Mouse (Mus musculus) urinary bladder, postnatal 14 days (tissue): ENCODE measurements at regions not wholly inside any gene's neighbourhood (a gene's known extent, or its start where the extent isn't known, plus 50 kb on each side); places are given as distances from the start of the nearest gene placed in this dataset.

Source experiments
- DNase-seq: peaks from one replicate; pipeline ENCODE4 v3.0.0; 2021; ENCODE audit warnings: low spot score

DNA sequence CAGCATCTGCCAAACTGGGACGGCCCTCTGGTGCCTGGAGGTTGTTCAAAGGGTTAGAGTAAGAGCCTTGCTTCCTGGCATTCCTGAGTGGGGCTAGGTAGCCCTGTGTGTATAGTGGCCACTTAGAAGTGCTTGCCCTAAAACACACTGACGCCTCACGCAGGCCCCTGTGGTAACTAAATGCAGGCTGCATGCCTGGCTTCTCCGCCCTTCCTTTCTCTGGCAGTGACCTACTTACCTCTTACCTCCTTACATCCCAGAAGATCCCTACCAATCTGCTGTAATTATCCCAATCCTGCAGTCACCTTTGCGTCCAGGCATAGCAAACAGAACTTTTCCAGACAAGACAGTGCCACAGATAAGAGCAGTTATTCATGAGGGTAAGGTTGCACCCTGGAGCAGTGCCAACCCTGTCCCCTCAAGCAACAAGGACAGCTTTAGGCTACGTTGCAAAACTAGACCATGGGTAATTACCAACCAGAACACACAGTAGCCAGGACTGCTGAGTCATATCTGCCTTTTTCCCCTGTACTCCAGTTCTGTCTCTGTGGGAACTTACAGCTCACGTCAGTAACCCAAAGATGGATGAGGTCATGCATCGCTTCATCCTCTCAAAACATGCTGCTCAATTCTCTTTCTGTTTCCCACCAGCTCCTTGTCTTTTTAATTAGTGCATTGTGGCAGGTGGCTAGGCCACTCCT, 237.6 kb upstream of the Stt3b start:
- peak; percentile 51 for DNase-seq

DNA sequence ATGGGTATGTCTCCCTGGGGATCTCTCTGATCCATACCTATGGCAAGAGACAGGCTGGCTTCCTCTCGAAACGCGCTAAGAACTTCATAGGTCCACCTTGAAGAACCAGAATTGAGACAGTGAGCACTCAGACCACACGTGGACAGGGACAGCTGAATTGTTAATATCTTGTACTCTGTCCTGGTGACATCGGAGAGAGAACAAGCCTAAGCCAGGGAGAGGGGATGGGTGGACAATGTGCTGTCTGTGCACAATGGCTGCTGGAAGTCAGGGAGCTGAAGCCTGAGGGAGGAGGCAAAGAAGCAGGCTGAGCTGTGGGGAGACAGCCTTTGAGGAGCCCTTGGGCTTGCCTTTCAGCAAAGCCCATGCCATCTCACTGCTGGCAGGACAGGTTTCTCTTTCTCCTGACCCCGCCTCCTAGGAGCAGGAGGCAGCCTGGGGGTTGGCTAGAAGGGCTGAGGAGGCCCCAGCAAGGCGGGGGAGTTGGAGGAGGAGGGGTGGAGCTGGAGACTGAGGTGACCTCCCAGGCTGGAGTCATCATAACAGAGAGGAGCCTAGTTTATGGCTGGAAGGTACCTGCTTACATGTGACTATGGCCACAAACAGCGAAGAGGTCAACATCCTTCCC, 238.6 kb upstream of the Stt3b start:
- DNase-seq = peak; percentile 64

DNA sequence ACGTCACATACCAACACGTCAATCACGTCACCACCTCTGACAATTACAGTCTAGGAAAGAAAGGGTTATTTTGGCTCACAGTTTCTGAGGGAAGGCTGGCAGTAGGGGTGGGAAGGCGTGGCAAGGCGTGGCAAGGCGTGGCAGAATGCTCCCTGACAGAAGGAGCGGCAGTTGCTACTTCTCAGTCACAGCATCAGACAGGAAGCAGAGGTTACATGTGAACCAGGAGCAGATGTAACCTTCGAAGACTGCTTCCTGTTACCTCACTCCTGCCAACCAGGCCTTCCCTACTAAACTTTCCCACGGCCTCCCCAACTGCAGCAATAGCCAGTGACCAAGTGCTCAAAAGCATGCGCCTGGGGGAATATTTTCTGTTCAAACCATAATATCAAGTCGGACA, 240.9 kb upstream of the Stt3b start:
- no peak for DNase-seq

DNA sequence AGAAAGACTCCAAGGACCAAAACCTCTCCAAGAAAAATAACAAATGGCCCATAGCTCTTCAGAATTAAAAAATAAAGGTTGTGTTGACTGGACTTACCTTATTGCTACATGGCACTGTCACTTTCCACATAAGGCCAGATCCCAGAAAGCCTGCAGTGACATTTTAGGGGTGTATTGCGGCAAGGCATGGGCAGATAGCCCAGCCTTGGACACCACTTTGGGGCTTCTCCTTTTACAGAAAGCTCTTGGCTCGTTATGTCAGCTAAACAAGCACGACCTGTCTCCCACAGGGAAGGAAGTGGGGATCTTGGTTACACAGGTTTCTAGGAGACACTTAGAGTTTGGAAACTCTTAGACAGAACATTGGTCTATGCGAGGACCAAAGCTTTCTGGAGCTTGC, 241.3 kb upstream of the Stt3b start:
- DNase-seq = no peak

DNA sequence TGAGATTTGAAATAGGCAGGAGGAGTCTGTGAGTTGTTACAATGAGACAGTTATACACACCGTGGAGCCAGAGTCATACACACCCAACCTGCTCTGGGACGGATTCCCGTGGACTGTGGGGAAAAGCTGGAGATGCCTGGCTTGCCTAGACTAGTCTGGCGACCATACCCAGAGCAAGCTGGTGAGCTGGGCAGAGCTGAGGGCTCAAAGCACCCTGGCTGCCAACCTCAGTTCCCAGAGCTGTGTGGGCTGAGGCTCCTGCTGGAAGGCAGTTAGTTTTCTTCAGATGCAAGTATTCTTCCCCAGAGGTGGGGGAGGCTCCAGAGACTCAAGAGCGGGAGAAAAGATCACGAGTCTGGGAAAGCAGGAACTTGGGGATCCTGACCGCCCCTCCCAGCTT, 247.9 kb upstream of the Stt3b start:
- DNase-seq = peak; percentile 22

DNA sequence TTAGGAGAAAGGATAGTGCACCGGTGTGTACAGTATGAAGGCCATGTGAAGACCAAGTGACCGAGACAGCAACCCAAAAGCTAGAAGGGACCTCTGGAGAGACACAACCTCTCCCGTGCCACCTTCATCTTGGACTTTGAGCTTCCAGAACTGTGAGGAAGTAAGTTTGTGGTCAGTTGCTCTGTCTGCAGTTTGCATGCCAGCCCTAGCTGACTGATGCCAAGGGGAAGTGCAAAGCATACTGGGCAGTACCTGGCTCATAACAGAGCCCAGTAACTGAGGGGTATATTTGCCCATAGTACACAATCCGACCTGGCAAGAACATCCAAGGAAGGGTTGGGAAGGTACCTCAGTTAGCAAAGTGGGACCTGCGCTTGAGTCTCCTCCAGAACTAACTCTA, 249.3 kb upstream of the Stt3b start:
- DNase-seq = no peak

DNA sequence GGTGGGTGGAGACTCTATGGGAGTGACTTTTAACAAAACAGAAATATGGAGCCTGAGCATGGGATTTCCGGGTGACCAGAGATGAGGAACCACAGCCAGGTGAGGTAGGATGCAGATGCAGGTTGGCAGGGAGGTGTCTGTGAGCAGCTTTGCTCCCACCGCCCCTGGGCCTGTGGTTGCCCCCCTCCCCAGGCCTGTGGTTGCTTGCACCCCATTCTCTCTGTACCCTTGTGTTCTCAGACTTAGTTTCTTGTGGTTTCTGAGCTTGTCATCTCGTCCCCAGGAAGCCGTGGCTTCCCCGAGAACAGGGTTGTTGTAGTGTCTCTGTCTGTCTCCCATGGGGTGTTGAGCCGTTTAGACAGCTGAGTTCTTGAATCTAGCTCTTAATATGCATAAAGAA, 251.0 kb upstream of the Stt3b start:
- DNase-seq = no peak

DNA sequence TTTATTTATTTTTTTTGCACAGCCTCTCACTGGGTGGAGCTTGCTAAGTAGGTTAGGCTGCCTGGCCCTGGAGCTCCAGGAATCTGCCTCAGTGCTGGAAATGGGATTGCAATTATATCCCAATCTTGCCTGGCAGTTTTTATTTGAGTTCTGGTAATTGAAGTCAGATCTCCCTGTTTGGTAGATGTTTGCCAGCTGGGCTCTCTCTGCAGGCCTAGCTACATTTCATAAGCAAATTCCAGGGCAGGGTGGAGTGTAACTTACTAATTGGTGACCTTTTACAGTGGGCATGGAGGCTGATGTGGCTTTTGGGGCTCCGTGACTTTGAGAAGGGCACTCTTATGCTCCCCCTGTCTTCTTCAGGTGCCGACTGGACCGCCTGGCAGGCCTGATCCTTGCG, 252.6 kb upstream of the Stt3b start:
- peak; percentile 14 for DNase-seq

DNA sequence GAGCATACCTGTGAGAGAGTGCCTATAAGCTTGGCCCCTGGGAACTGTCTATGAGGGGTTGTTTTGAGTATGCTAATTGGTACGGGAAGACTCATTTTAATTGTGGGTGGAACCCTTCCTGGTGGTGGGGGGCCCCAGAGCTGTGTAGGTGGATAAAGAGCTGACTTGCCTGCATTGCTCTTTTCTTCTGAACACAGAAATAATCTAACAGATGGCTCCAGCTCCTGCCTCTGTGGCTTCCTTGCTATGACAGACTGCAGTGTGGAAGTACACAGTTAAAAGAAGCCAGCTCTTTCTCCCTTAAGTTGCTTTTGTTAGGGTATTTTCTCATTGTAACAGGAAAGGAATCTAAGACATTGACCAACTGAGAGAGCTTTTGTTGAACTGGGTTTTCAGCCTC, 254.1 kb upstream of the Stt3b start:
- no peak for DNase-seq

DNA sequence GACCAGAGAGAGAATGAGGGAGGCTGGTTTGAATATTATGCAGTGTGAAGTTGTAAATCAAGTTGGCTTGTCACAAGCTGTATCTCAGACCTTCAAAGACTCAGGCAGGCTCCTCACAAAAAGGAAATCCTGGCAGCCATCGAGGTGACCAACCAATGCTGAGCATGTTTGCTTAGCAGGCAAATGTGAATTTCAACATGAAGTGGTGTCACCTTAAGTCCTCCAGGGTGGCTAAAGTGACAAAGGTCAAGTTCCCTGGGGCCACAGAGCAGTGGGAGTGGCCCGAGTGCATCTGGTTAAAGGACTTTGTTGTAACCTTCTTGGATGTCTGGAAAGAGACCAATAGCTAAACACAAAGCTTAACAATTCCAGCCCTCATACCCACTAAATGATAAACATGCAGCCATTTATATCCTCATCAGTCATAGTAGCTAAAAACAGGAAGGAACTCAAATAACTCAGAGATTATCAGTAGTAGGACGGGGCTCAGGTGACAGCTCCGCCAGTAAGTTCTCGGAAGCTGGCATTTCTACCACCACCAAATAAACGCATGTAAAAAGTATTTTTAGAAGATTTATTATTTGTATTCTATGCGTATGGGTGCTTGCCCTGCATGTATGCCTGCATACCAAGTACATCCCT, 258.6 kb upstream of the Stt3b start:
- DNase-seq = no peak

DNA sequence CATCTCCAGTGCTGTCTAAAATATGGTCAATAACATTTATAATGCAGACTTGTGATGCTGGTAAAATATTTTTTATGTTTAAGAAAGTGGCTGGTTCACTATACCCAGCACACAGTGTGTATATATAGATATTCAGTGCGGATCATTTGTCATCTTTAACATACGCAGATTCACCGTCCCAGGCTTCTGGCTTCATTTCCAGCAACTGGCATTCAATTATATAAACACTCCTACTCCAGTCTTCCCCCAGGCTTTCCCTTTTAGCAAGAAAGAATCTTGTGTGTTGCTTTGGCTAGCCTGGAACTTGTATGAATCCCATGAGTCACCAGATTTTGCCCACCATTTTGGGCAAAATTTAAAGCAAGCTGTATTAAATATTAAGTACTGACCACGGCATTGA, 260.8 kb upstream of the Stt3b start:
- no peak for DNase-seq

DNA sequence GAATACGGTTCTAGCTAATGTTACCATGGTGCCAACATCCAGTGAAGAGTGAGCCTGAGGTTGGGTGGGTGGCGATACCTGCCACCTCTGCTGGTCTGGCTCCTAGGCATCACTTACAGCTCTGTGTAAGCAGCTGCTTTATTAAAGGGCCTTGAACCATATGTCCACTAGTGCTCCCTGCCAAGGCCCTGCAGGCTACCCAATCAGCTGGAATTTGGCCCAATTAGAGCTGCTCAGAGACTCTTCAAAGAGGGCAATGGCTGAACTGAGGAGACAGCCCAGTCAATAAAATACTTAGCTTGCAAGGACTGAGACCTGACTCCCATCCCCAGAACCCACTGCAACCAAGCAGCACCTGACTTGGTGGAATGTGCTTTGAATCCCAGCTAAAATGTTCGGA, 270.9 kb upstream of the Stt3b start:
- no peak for DNase-seq

DNA sequence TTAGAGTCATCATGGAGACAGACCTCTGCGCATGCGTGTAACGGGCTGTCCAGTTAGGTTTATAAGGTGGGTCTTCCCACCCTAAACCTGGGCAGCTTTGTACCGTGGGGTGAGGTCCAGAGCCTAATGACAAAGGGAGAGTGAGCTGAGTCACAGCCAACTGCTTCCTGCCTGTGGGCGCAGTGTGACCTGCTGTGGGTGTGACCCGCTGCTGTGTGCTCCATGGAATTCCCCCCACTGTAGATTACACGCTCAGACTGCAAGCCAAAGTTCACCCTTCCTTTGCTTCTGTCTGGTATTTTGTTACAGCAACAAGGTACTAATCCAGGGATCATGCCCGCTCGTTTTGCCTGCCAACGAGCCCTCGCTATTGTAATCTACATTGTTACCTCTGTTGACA, 273.3 kb upstream of the Stt3b start:
- DNase-seq = no peak

DNA sequence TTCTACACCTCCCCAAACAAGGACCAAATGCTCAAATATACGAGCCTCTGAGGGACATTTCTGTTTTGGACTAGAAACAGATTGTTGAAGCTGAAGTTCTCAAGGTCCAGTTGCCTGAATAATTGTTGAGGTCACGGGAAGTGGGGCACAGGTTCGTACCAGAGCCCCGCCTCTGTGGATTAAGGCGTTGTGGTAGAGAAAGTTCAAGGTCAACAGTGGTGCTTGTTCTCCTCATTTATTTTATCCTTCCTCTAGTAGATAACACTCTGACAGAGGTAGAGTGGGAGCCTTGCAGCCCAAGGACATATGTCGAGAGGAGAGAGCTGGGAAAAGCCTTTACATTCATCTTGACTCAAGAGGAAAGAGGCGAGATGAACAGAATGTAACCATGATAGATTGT, 274.7 kb upstream of the Stt3b start:
- no peak for DNase-seq

DNA sequence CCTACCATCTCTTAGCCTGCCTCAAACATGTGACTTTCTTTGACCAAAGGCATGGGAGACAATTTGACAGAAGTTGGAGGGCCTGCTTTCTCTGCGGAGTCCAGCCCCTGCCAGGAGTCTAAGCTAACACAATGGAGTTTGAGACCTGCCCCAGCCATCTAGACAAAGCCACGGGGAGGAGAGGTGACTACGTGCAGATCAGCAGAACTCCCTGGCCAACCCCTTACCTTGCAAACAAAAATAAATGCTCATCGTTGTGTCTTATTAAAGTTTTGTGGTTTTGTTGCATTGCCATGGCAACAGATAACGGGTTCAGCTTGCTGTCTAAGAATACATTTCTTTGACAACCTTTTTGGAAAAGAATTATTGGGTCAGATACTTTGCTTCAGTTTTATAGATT, 282.2 kb upstream of the Stt3b start:
- DNase-seq = no peak

DNA sequence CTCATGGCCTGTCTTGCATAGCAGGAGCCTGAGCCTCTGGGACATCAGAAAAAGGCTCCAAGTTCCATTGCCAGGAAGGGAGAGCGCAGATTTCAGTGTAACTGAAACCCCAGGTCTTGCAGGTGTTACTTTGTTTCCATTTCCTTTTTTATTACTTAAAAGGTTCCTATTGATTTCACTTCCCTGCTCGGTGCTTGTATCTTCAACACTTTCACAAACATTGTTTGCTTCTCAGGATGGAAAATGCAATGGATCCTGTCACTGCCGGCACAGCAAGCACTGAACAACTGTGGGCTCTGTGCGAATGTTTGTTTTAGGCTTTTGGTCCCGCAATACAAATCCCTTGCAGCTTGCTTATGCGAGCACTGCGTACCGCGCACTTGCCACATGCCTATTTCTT, 290.0 kb upstream of the Stt3b start:
- DNase-seq = no peak

DNA sequence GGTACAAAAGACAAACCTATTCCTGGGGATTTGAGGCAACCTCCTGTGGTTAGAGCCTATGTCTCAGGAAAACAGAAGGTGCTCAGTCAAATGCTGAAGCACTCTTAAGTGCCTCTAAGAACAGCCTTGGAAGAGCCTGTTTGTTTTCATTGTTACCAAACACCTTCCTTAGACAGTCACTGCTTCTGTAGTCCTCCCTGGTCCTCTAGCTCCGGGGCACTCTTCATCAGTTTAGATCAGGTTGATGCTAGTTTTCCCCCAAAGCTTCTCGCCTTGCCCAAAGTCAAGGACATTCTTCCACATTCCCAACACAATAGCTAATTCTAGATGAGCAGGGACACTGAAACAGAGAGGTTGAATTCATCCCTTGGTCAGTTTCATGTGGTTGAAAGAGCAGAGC, 290.6 kb upstream of the Stt3b start:
- DNase-seq = no peak

DNA sequence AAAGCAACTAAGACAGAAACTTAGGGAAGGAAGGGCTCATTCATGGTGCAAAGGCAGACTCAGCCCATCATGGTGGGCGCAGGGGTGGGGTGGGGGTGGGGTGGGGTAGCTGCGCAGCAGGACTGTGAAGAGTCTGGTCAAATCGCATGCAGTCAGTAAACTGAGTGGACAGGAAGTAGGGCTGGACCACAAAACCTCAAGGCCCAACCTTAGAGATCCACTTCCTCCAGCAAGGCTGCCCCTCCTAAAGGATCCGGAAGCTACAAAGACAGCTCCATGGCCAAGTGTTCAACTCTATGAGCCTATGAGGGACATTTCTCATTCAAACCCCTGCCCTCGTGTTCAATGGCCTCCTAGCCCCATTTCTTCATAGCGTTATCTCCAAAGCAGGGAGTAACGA, 292.6 kb upstream of the Stt3b start:
- no peak for DNase-seq

DNA sequence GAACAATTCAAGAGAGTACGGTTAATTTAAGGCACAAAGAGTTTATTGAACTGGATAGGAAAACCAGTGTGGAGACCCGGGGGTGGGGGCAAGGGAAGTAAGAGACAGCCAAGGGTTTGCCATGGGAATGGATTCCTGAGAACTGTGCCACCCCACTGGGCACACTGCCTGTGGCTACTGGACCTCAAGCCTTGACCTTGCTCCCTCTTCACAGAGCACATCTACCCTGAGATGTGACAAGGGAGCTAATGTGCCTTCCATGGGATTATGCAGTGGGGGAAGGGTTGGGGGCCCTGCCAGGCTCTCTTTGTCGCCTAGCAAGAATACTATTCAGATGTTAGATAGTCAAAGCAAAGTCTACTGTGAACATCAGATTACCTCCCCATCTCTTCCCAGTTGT, 294.2 kb upstream of the Stt3b start:
- no peak for DNase-seq

DNA sequence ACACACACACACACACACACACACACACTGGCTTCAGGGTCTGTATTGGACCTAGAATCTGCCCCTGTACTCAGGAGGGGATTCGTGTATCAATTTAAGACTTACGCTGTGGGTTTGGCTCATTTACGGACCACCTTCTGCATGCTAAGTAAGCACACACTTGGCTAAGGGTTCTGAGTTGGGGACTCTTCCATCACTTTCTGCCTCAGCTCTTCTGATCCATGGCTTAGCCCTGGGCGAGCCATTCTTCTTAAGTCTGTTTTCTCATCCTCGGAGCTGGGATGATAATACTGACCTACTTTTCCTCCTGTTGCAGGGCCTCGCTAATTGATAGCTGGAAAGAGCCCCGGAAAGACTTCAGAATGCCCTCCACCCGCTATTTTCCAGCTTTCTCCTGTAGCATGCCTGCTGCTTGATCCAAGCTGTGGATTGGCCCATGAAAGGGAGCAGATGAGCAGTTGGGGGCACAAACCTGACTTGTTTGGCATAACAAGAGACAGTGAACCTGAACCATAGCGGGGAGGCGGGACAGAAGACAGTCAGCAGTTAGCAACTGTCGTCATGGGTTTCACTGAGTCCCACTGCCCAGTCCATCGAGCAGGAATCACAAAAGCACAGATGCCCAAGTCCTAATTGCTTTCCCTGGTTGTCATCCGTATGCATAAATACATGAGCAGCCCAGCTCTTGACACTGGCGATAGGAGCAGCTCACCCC, 294.9 kb upstream of the Stt3b start:
- no peak for DNase-seq

DNA sequence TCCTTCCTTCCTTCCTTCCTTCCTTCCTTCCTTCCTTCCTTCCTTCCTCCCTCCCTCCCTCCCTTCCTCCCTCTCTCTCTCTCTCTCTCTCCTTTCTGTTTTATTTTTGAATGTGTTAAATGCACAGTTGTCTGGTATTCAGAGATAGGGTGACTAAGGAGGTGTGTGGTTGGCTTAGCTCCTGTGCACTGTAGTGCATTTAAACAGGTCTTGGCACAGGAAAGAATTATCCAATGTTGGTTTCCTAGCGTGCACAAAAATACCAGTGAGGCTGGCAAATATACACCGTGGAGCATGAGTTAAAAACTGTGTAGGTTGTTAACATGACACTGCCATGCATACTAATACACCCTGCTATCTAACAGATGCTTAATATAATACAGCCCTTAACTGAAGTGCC, 297.7 kb upstream of the Stt3b start:
- DNase-seq = no peak

DNA sequence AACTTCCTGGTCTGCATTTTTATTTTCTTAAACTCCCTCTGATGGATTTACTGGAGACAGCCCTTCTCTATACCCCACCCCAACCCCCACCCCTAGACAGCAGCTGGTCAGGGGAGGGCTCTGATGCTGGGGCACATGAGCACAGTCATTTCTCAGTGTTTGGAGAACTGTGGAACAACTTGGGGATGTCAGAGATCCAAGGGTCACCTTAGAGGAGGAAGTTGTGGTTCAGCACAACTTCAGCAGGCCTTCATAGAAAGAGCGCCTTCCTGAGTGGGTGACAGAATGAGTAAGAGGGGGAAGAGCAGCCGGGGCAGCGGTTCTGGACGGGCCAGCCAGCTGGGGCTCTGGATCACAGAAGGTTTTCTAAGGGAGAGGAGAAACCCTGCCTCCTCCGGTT, 298.2 kb upstream of the Stt3b start:
- DNase-seq = no peak

DNA sequence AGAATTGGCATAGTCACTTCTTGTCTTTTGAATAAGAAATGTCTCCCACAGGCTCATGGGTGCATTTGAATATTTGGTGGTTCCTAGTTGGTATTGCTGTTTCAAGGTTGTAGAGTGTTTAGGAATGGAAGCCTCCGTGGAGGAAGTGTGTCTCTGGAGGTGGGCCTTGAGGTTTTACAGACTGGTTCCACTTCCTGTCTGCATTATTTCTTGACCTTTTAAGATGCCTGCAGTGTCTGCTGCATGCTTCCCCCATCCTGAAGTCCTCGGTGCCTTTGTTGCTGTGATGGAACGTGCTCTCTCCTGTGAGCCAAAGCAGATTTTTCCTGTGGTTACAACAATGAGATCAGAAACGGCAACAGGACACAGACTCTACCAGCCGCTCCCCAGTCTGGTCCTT, 299.4 kb upstream of the Gadl1 start:
- no peak for DNase-seq
